Mouse (Mus musculus): ENCODE measurements around the gene Wfdc12. TPM values are rescaled to one million over a fixed set of nuclear protein-coding genes. Genes with fewer than 3 reads are reported as not detected.
"Not testable (repeated sequence)": the region's sequence is repeated elsewhere in the genome, so short reads cannot be mapped to it uniquely, and the experiment has no call there.

Gene Wfdc12
- polyA plus RNA-seq (2015; fragmentation: Nextera tagmentation; extraction: Ambion mirVana) = 2.0 and 2.3 TPM in 2 replicates

- no peak for DNase-seq (ENCODE audit: low spot score)
Measured at GRCm38 (mm10) chr2:164190576-164190975, at the start of gene Wfdc12. TSS of gene Wfdc12 (minus strand) at chr2:164190608.

- DNase-seq (ENCODE audit: low spot score) = no peak
Measured at GRCm38 (mm10) chr2:164238366-164238765, 48.0 kb upstream of the Wfdc12 start, which contains the start of gene Svs2. TSS of gene Svs2 (minus strand) at chr2:164238466.

- no peak for DNase-seq (ENCODE audit: low spot score)
Measured at GRCm38 (mm10) chr2:164232671-164233070, 42.3 kb upstream of the Wfdc12 start.

- no peak for DNase-seq (ENCODE audit: low spot score)
Measured at GRCm38 (mm10) chr2:164228361-164229070, 38.1 kb upstream of the Wfdc12 start.

- DNase-seq (ENCODE audit: low spot score) = no peak
Measured at GRCm38 (mm10) chr2:164221522-164221921, 31.1 kb upstream of the Wfdc12 start, which contains the start of gene Wfdc15b. TSS of gene Wfdc15b (minus strand) at chr2:164221660.

- no peak for DNase-seq (ENCODE audit: low spot score)
Measured at GRCm38 (mm10) chr2:164219295-164219694, 28.9 kb upstream of the Wfdc12 start.

GRCm38 (mm10) chr2:164212711-164213110, 22.3 kb upstream of the Wfdc12 start:
- no peak for DNase-seq (ENCODE audit: low spot score)

- no peak for DNase-seq (ENCODE audit: low spot score)
Measured at GRCm38 (mm10) chr2:164210892-164211291, 20.5 kb upstream of the Wfdc12 start.

GRCm38 (mm10) chr2:164206676-164207075, 16.3 kb upstream of the Wfdc12 start:
- DNase-seq (ENCODE audit: low spot score) = no peak

GRCm38 (mm10) chr2:164206011-164206410, 15.6 kb upstream of the Wfdc12 start:
- not testable (repeated sequence) for DNase-seq (ENCODE audit: low spot score)

- DNase-seq (ENCODE audit: low spot score) = no peak
Measured at GRCm38 (mm10) chr2:164199626-164200327, 9.4 kb upstream of the Wfdc12 start, which contains the start of gene Wfdc15a. TSS of gene Wfdc15a (minus strand) at chr2:164200130.

GRCm38 (mm10) chr2:164196700-164196990, 6.2 kb upstream of the Wfdc12 start:
- no peak for DNase-seq (ENCODE audit: low spot score)

GRCm38 (mm10) chr2:164195971-164196699, 5.7 kb upstream of the Wfdc12 start:
- no peak for DNase-seq (ENCODE audit: low spot score)

- DNase-seq (ENCODE audit: low spot score) = no peak
Measured at GRCm38 (mm10) chr2:164194959-164195630, 4.7 kb upstream of the Wfdc12 start.

- no peak for DNase-seq (ENCODE audit: low spot score)
Measured at GRCm38 (mm10) chr2:164192279-164192678, 1.9 kb upstream of the Wfdc12 start.

GRCm38 (mm10) chr2:164188722-164189121, 1.7 kb downstream of the Wfdc12 start:
- peak; percentile 23 for DNase-seq (ENCODE audit: low spot score)

GRCm38 (mm10) chr2:164184145-164184719, 6.2 kb downstream of the Wfdc12 start:
- no peak for DNase-seq (ENCODE audit: low spot score)

- DNase-seq (ENCODE audit: low spot score) = no peak
Measured at GRCm38 (mm10) chr2:164183340-164183739, 7.1 kb downstream of the Wfdc12 start.

- DNase-seq (ENCODE audit: low spot score) = no peak
Measured at GRCm38 (mm10) chr2:164182692-164183255, 7.6 kb downstream of the Wfdc12 start, which contains the start of gene Wfdc5. TSS of gene Wfdc5 (minus strand) at chr2:164182742.

GRCm38 (mm10) chr2:164180770-164181169, 9.6 kb downstream of the Wfdc12 start:
- no peak for DNase-seq (ENCODE audit: low spot score)

GRCm38 (mm10) chr2:164180124-164180523, 10.3 kb downstream of the Wfdc12 start:
- peak; percentile 57 for DNase-seq (ENCODE audit: low spot score)

Measured in thymus, postnatal 0 days (tissue).